Mouse (Mus musculus) spleen, postnatal 4 days (tissue): Measurements from ENCODE around the gene Ttyh3.

Experiments
- DNase-seq, 2 experiments: peaks; one replicate each; pipeline ENCODE4 v3.0.0; 2022; ENCODE audit warnings: low spot score in 2 of 2

The Ttyh3 gene

DNA sequence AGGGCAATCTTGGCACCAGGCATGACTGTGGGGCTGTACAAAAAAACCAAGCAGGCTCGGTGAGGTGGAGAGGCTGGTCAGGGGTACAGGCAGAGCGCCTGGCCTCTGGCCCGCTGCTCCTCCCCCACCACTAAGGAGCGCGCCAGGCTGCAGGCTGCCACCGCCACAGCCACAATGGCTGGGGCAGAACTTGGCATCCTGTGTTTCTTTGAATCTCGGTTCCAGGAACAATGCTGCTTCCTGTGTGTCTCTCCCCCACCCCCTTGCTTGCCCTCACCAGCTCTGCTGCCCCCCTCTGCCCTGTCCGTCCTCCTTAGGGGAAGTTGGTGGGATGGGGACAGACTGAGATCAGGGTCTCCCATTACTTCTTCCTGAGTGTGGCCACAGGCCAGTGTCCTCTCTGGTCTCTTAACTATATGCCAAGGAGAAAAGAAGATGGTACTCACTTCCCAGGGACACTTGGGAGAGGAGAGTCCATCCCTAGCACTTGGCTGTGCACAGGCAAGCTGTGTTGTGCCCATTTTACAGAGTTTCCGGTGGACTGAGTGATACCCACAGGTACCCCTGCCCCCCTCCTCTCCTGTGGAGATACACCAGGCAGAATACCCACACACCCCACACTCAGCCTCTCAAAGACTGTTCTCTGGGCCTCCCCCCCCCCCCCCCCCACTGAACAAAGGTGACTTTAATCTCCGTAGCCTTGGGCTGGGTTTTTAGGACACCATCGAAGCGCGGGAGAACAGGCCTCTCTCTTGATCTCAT lies 39.1 kb downstream of the Ttyh3 start:
- DNase-seq: peak in 1 of 2 experiments; percentile 81

DNA sequence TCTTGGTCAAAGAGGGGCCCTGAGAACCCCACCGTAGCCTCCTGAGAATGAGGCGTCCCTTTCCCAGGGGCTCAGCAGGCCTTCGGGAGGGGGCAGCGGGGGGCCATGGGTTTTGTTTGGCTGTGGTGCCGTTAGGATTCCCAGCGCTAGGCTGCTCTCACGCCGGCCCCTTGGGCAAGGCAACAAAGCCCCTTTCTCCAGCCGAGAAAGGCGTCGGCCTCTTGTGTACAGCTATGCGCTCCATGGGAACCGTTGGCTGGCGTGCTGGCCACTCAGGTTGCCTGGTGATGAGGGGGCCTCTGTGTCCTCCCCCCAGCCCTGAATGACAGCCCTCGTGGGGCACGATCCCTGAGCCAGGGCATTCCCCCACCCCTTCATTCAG lies 40.2 kb downstream of the Ttyh3 start:
- DNase-seq: peak; percentile 22 to 70

DNA sequence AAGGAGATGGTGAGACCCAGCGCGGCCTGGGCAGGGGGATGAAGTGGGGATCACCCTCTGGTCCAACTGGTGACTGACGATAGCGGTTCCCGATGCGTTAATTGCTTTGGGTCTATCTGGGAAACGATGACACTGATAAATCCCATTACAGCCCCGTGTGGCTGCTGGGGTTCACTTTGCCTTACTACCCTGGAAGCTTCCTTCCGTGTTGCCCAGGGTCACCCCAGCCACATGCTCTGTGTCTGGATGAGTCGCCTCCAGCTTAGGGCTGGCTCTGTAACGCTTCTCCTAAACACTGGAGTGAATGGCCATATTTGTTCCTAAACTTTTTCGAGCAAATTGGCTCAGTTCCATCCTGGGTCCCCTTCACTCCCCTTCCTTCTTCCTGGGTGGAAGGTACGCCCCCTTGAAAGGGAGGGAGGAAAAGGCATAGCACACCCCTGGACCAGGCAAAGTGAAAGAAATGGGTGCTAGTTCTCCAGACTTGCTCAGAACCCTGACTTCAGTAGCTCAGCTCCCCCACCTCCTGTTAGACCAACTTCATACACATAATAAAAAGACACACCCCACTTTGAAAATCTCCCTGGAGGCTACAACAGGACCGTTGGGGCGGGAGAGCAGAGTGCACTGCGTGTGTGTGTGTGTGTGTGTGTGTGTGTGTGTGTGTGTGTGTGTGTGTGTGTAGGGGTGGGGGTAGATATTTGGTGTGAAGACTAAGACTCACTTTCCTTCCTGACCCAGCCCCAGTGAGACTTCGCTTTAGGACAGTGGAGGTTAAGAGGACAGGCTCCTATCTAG lies 40.8 kb downstream of the Ttyh3 start:
- peak in 1 of 2 experiments; percentile 54 for DNase-seq

DNA sequence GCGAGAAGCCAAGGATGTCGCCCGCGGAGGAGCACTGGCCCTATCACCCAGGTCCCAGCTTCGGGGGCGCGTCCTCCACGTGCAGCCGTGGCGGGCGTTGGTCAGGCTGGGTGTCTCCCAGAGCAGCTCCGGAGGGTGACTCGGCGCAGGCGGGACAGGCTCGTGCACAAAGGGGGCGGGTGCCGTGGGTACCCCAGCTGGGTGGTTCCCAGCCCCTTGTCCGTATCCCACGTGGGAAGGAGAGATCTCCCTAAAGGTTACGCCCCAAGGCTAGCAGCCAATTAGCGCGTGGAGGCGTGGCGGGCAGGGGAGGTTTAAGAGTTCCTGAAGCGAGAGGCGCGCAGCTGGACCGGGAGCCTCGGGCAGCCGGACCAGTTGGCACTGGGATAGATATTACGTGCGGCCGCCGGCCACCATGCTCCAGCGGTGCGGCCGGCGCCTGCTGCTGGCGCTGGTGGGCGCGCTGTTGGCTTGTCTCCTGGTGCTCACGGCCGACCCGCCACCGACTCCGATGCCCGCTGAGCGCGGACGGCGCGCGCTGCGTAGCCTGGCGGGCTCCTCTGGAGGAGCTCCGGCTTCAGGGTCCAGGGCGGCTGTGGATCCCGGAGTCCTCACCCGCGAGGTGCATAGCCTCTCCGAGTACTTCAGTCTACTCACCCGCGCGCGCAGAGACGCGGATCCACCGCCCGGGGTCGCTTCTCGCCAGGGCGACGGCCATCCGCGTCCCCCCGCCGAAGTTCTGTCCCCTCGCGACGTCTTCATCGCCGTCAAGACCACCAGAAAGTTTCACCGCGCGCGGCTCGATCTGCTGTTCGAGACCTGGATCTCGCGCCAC lies 41.6 kb downstream of the Ttyh3 start, which contains the start of gene Lfng:
Gene Lfng, plus strand, starts transcription at position 320 of the 835 bp plus-strand sequence.
- DNase-seq: peak; percentile 88 to 93

DNA sequence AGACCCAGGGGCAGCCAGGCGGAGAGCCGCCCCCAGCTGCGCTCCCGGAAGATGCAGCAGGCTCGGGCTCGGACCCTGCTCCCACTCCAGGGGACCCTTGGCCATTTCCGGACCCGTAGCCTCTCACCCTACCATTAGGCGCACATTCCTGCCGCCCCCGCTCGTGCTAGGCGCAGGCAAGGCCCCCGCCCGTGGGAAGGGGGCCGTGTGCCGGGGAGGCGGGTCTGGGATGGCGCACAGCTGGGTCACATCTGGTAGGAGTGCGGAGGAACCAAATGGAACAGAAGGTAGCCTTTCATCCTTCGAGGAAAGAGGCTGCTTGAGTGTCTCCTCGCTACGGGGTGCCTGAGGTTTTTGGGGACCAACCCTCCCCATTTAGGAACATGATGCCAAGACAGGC lies 42.4 kb downstream of the Ttyh3 start:
- DNase-seq: peak; percentile 20 to 72

DNA sequence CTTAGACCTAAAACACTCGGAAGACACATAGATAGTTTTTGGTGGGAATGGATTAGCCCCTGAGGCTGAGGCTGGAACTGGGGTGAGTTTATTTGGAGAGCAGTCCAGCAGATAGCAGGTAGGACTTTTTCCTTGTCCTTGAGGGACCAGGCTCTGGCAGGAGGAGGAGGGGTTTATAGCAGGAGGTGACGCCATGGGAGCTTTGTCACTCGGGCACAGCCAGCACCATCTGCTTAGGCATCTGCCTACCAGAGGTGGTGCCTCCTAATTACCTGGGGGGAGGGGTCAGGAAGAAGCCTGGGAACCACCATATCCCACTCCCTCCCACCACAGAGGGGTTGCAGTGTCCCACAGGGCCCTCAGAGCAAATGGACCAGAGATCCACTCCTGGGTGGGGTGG lies 43.6 kb downstream of the Ttyh3 start:
- no peak for DNase-seq

DNA sequence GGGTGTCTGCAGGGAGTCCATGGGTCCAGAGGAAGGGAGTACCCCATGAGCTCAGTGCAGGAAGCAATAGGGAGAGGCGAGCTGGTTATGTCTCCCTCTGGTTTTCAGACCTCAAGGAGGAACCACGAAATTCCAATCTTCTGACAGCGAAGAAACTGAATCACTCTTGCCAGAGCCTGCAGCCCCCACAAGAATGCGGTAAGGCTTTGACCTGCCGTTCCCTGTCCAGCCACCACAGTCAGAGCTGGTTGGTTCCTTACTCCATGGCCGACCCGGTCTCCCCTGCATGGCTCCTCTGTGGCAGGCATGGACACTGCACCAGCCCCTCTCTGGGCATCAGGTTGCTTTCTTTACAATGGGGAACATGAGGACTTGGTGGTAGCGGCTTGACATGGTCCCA lies 44.4 kb downstream of the Ttyh3 start:
- no peak for DNase-seq

DNA sequence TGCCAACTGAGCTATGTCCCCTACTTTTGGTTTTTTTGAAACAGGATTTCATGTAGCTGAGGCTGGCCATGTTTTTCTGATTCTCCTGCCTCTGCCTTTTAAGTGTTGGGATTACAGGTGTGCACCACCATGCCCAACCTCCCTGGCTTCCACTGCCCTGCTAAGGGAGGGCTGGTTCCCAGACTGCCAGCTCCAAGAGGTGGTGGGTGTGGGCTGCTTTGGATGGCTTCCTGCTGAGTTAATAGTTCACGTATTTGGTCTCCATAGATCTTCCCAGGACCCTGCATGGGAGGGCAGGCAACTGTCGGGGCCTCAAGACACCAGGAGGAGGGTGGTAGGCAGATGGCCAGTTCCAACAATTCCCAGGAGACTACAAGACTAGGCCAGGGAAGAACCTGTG lies 46.3 kb downstream of the Ttyh3 start:
- no peak for DNase-seq

DNA sequence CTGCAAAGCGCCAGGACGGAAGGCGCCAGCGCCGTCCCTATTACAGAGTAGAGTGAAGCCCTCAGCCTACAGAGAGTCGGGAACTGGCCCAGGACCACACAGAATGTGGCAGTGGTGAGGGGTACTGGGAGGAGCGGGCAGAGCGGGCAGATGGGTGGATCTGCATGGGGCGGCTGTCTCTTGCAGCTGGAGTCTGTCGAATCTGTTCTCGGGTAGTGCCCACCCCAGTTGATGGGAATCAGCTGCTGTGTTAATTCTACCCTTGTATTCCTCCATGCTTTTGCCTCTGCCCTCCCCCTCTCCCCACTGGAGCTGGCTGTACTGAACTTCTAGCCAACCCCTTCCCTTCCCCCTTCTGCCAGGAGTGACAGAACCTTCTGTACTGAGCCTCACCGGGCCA lies 47.1 kb downstream of the Ttyh3 start:
- DNase-seq: no peak

DNA sequence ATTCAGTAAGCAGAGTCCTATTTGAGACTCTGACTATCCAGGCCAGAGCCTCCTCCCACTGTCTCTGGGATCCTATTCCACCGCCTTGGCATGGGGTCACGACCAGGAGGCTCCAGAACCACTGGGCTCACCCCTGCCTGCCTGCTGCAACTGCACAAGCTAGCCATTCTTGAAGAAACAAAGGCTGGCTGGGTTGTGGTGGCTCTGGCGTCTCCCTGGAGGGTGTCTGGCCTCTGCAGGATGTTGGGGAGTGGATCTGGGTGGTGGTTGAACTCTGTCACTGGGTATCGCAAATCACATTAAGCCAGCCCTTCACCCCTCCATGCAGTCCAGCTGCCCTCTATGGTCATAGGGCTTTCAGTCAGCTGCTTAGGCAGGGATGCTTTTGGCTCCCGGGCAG lies 48.9 kb downstream of the Ttyh3 start:
- peak in 1 of 2 experiments; percentile 11 for DNase-seq

DNA sequence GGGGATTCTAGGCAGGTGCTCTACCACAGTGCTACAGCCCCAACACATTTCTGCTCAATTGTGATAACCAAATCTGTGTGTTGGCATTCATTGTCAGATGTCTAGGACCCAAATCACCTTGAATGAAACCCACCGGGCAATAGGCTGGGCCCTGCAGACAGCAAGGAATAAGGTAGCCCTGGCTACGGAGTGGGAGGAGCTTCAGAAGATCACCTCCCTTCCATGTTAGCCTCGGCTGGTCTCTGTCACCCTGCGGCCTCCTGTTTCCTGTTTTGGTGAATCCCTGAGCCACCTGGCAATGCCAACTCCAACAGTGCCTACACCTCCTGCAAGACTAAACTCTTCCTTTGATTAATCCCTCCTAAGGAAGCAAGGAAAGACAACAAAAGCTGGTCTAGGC lies 51.0 kb downstream of the Ttyh3 start:
- no peak for DNase-seq

DNA sequence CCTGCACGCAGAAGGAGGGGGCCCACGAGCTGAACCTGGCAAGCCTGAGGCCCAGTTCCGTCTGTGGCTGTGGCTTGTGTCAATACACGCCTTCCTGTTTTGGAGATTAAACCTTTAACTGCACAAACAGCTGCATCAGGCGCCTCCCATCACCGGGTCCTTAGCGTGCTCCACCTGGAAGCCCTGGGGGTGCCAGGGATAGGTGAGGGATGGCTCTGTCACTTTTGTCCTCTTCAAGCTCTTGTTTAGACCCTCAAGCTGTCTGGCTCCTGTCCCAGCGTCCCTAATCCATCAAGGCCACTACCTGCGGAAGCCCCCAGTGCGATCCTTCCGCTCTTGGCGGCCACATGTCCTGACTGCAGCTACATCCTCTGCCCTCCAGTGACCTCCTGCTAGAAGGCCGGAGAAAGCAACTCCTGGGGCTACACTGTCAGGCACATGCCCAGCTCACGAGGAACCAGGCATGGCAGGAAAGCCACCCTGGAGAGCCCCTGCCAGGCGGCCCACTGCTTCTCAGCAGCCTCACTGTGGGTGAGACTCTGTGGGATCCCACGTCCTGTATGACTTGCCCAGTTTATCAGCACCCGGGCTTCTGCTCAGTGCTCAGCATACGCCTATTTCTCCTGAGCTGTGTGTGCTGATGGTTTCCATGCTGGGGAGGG lies 51.8 kb downstream of the Ttyh3 start:
- peak; percentile 72 to 86 for DNase-seq

DNA sequence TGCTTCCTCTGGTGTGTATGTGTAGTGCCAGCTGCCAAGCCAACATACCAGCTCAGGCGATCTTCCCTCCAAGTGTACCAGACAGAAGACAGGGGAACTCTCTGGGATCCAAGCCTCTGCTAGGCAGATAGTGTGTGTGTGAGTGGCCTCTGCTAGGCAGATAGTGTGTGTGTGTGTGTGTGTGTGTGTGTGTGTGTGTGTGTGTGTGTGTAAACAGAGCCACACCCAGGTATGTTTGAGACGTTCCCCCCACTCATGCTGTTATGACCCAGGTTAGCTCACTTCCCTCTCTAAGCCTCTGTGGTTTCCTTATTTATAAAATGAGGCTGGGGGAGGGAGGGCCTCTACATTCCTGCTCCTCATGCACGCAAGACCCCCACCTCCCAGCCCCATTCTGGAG lies 52.4 kb downstream of the Ttyh3 start:
- DNase-seq: no peak

DNA sequence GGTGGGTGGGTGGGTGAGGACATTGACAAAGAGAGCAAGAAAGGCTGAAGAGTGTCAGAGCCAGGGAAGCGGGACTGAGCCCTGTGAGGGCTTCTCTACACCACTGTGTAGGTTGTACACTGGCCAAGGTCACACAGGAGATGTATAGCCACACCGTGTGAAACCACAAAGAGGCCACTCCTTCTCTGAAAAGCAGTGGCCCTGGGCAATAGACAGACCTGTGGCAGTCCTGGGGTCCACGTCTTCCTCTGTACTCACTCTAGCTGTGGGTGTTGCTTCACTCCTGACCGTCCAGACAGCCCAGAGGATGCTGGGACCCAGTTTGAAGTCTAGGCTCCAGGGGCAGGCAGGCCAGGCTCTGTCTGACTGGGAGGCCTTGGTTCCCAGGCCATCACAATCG lies 54.0 kb downstream of the Ttyh3 start:
- no peak for DNase-seq

DNA sequence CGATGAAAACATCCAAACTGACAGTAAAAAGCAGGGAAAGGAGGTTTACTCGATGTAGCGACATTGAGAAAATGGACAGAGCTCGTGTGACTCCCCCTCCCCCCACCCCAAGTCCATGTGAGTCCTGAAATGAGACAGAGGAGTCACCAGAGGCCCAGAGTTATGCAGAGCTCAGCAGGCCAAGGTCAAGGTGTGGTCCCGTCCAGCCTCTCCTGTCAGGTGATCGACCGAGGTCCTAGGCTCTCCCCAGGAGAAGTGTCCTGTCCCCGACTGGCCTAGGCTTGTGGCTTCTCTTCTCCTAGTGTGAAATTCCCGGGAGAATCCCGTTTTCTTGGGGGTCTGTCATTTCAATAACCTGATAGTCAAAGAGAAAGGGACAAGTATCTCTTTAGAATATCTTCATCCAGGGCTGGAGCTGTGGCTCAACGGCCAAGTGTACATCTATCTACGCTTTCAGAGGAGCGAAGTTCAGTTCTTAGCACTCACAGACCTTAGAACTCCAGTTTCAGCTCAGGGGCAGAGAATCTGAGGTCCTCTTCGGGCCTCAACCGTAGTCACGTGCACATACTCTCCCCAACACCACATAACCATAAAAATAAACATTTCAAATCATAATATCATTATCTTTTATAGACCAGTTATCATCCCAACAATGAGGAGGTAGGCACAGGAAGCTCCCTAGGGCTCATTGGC lies 59.6 kb downstream of the Ttyh3 start:
- no peak for DNase-seq

DNA sequence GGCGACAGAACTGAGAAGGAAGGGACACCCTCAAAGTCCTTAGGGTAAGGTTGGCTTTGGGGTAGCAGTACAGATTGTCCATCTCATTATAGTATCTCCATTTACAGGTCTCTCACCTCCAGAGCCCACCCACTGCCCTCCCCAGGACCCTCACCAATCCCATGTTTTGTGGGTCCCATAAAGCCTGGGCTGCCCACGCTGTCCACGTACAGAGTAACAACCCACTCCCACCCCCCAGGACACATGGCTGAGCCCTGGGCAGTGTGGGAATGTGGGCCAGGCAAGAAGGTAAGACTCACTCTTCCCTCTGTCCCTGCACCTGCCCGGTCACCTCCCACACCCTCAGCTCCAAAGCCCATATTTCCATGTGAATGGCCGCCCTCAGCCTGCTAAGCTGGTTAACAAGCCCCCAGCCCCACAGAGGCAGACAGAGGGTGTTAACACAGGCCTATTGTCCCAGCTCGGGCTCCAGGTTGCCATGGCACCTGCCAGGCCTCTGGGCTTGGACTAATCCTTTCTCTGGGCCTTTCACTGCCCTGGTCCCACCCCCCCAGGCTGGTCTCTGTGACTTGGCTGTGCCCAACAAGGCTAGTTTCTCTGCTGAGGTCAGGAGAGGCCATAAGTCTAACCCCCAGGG lies 65.0 kb downstream of the Ttyh3 start:
- DNase-seq: no peak

DNA sequence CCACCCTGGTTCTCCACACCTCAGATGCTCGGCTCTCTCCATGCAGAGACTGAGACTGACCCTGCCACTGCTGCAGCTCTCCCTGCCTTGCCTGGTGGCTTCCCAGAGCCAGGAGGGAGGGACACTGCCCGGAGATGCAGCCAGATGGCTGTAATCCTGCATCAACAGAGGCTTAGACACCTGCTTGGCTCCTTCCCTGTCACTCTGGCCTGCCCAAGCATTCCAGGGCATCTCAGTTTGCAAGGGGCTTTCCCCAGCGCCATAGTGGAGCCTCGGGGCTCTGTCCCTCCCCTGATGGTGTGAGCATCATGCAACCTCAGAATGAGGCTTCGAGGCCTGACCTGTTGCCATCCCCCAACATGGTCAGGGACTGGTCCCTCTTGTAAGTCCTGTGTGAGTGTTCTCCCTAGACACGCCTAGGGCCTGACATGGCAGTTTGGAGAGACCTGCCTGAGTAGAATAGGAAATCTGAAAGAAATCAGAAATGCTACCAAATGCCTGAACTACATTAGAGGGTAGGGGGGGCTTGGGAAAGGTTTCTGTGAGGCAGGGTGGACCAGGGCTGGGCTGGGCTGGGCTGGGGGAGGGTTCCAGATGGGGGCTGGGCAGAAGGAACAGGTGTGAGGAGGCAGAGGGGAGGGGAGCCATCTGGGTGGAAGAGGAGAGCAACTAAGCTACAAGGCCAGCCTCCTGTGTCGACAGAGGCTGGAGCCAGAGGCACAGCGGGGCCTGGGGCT lies 65.7 kb downstream of the Ttyh3 start:
- DNase-seq: no peak

DNA sequence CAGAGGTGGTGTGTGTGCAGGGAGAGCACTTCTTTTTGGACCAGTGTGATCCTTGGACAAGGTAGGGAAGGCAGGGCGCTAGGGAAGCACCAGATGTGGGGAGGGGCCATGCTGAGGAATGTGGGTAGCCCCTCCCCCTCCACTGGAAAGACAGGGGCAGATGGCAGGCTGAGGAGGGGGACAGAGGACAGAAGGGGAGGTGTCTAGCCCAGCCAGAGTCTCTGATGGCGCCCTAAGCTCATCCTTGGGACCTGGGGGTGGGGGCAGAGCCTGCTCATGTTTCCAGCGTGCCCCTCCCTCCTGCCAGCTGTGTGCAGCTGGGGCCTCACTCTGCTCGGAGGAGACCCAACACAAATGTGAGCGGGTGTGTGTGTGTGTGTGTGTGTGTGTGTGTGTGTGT lies 67.3 kb downstream of the Ttyh3 start:
- DNase-seq: no peak

DNA sequence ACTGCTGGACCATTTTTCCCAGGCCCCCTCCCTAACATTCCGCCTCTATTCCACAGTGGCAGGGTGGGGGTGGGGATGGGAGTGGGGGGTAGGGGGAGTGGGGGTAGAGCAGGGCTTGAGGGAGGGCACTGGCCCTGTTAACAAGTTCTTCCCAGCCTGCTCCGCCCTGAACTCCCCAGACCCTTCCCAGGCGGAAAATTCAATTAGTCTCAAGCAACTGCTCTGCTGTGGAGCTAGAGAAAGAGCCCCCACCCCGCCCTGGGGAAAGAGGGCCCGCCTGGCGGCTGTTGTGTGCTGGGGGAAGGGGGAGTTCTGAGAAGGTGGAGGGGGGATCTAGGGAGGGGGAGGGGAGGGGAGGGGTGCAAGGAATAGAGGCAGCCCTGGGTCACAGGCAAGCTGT lies 69.1 kb downstream of the Ttyh3 start:
- DNase-seq: no peak

DNA sequence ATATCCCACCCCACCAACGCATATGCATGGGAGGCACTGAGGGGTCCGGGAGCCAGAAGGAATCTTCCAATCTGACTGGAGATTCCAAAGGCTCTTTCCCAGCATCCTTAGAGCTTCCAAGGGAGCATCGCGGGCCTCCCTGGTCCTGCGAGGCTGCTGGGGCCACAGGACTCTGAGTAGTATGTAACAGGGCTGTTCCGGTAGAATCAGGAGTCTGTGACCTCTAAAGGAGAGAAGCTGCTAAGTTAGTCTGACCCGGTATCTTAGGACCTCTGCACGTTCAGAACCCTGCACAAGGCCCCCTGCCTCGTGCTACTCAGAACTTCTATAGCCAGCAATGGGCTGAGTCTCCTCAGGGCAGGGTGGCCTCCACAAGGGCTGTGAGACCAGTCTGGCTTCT lies 69.6 kb downstream of the Ttyh3 start:
- DNase-seq: no peak
